Mouse (Mus musculus): ENCODE measurements at regions not wholly inside any gene's neighbourhood (a gene's known extent, or its start where the extent isn't known, plus 50 kb on each side); places are given as distances from the start of the nearest gene placed in this dataset.

- no peak for DNase-seq (ENCODE audit: low read depth, low spot score)
These were observed 62.6 kb downstream of the Perp start for GRCm38 (mm10) chr10:18907276-18907960.

- peak; percentile 35 for DNase-seq (ENCODE audit: low read depth, low spot score)
These were observed 64.5 kb downstream of the Perp start for GRCm38 (mm10) chr10:18909307-18909706.

GRCm38 (mm10) chr10:18910898-18911297, 66.1 kb downstream of the Perp start:
- peak; percentile 68 for DNase-seq (ENCODE audit: low read depth, low spot score)

- peak; percentile 76 for DNase-seq (ENCODE audit: low read depth, low spot score)
These were observed 72.3 kb downstream of the Perp start for GRCm38 (mm10) chr10:18917120-18917616.

- DNase-seq (ENCODE audit: low read depth, low spot score), result no peak
These were observed 78.4 kb downstream of the Perp start for GRCm38 (mm10) chr10:18923088-18923821.

GRCm38 (mm10) chr10:18927811-18928210, 83.0 kb downstream of the Perp start:
- DNase-seq (ENCODE audit: low read depth, low spot score), result peak; percentile 81

- DNase-seq (ENCODE audit: low read depth, low spot score), result no peak
These were observed 84.1 kb downstream of the Tnfaip3 start for GRCm38 (mm10) chr10:18931344-18931743.

GRCm38 (mm10) chr10:18941447-18941846, 74.0 kb downstream of the Tnfaip3 start:
- no peak for DNase-seq (ENCODE audit: low read depth, low spot score)

- no peak for DNase-seq (ENCODE audit: low read depth, low spot score)
These were observed 73.5 kb downstream of the Tnfaip3 start for GRCm38 (mm10) chr10:18941908-18942307.

- DNase-seq (ENCODE audit: low read depth, low spot score), result no peak
These were observed 72.0 kb downstream of the Tnfaip3 start for GRCm38 (mm10) chr10:18943296-18944075.

GRCm38 (mm10) chr10:18946727-18947126, 68.7 kb downstream of the Tnfaip3 start:
- DNase-seq (ENCODE audit: low read depth, low spot score), result no peak
